Mouse (Mus musculus) bone marrow, adult 2 months (tissue): ENCODE measurements at regions not wholly inside any gene's neighbourhood (a gene's known extent, or its start where the extent isn't known, plus 50 kb on each side); places are given as distances from the start of the nearest gene placed in this dataset.

Experiments used
- CTCF ChIP-seq: fragments of 200-500 bp; IDR thresholded peaks from 2 replicates; pipeline ENCODE4 v1.5.1; 2011; ENCODE audit warnings: low read length, control low read depth; ENCODE audit not compliant: control insufficient read depth, insufficient read depth
- POLR2A ChIP-seq: fragments of 200-500 bp; IDR thresholded peaks from 2 replicates; pipeline ENCODE4 v1.6.1; 2011; ENCODE audit warnings: low read depth, mild to moderate bottlenecking, control low read depth, low read length, borderline replicate concordance; ENCODE audit not compliant: control insufficient read depth

GRCm38 (mm10) chr17:83158053-83158452 lies 57.0 kb upstream of the Pkdcc start:
- no peak for TF ChIP-seq POLR2A
- TF ChIP-seq CTCF: no peak
